Mouse (Mus musculus) A20 (cell line): Measurements from ENCODE around the gene Glis1.
"Not testable (repeated sequence)": the region's sequence is repeated elsewhere in the genome, so short reads cannot be mapped to it uniquely, and the experiment has no call there.

ENCODE experiments used
- DNase-seq: peaks from one replicate; pipeline ENCODE4 v3.0.0-alpha.2; 2011; ENCODE audit warnings: low read depth, low spot score

Gene Glis1

GRCm38 (mm10) chr4:107577146-107577839 lies 142.9 kb downstream of the Glis1 start:
- peak; percentile 5 for DNase-seq

DNA sequence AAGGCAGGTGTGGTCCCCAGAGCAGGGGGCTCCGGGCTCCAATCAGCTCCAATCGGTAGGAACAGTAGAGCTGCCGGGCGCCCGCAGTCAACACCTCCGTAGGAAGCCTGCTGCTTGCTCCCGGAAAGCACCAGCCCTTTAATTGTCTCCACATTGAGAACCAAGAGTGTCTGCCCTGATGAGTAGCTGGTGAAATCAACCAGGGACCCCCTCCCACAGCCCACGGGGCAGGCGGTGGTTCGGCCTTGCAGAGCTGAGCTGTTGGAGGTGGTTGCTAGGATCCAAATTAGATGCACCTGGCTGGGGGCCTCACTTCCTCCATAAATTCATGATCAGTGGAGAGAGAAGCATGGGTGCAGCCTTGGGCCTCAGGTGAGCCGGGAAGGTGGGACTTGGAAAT lies 146.5 kb downstream of the Glis1 start:
- DNase-seq: no peak

DNA sequence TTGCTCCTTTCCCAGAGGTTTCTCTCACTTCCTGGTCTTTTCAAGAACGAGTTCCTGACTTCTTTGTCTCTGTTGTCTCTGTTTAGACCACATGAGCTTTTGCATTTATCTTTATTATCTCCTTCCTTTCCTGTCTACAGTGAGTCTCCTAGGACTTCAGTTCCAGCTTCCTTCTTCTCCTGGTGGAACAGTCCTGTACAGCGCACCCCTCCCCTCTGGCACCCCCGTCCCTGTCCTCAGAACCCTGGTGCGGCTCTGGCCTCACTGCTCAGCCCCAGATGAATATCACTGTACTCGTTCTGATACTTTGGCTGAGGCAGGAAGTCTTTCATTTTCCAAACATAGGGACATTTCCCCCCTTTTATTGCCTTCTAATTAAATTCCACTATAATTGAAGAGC lies 152.0 kb downstream of the Glis1 start:
- no peak for DNase-seq

- DNase-seq: no peak
Observed at GRCm38 (mm10) chr4:107588637-107589036, 154.2 kb downstream of the Glis1 start.

DNA sequence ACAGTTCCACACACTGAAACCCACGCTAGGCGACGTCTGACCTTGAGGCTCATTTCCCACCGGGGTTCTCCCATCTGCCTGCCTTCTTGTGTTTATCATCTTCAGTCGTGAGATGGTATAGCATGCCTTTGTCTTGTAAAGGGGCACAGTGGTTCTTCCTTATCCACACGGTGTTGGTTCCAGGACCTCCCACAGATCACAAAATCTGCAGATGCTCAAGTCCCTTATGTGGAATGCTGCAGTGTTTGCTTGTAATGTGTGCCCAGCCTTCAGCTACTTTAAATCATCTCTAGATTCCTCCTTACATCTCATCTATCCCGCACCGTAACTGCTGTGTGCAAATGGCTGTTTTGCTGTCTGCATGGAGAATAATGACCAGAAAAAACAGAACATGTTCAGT lies 154.7 kb downstream of the Glis1 start:
- no peak for DNase-seq

DNA sequence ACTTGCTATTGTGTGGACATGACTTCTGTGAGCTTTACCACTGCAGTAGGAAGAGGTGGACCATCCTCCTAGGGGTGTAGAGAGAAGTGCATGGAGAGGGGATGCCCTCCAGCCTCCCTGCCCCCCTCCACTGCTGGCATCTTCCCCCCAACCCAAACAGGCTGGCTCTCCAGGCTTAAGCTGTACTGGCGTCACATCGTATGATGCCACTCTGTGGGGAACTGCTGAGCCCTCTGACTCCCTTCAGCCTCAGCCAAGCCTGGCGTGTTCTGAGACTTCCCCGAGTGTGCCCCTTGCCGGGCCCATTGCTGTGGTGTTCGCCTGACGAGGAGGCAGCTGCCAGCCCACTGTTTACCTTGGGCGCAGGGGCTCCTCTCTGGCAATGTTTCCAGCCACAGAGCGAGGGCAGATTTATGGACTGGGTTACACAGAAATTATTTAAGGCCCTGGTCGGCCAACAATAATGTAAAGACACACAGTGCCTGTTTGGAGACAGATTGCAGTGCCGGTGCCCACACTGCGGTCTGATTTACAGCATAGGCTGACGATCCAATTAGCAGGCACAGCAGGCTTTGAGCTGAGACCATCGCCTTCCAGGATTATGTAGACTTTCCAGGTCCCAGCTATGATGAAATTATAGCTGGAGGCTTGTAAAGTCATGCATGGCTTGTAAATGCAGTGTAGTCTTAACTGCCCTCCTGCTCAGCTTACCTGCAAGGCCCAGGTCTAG lies 156.6 kb downstream of the Glis1 start:
- DNase-seq: no peak

DNA sequence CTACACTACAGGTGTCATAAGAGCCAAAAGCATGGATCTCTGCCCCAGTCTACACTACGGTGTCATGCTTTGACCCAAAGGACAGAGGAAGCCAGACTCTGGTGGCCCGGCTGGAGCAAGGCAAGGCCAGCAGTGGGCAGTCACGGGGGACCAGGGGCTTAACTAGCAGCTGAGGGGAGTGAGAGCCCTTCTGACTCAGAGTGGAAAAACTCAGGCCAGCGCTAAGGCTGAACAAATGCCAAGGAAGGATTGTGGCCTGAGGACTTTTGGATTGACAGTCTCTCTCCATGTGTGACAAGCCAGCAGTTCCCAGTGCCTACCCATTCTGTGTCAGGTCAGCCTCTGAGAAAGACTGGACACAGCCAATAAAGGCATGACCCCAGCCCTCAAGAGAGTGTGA lies 159.0 kb downstream of the Glis1 start:
- DNase-seq: no peak

DNA sequence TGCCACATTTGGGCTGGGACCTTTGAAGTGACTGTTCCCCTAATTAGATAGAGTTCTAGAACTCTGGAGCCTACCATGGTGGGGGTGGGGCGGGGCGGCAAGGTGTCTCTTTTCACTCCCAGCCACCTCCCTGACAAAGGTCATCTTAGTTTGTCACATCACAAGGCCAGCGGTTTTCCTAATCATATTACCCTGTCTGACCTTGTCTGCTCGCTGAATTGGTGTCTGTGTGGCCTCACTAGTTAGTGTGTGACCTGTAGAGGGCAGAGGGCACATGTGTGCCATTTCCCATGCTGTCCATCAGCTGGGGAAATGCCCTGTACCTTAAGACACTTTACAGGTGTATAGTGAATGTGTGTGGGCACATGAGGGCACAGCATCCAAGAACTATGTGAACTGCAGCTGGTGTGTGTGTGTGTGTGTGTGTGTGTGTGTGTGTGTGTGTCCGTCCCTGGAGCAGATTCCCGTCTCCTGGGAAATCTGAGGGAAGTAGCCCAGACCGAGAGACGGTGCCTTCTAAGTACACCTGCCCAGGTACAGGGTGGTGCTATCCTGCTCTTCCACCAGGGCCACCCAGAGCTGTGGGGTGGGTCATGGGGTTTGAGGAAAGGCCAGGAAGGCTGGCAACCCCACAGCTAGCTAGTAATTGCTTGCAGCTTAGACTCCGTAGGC lies 163.0 kb downstream of the Glis1 start:
- no peak for DNase-seq

DNA sequence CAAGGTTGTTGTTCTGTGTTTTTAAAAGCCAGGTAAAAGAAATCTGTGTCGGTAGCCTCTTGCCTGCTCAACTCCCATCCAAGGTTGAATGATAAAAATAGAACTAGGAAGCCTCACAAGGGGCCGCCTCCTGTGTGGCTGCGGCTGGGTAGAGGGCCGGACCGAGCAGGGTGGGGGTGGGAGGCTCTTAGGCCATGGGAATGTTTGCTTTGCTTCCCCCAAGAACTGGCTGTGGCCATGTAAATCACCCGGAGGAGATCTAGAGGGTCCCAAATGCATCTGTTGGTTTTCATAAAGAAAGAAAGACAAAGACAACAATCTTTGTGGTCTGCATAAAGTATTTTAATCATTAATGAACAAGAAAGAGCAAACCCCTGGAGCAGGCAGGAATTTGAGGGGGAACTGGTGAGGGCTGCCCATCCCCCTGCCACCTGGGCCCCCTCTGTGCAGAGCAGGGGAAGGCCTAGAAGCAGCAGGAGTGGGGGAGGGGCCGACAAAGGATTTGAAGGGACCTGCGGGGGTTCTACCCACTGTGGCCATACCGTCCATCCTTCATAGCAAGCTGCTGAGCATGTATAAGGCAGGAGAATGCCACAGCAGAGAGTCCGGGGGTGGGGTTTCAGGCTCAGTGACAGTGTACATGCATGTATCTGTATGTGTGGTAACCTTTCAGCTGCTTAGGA lies 163.6 kb downstream of the Glis1 start:
- DNase-seq: no peak

- DNase-seq: not testable (repeated sequence)
Observed at GRCm38 (mm10) chr4:107598581-107598958, 164.2 kb downstream of the Glis1 start.

- no peak for DNase-seq
Observed at GRCm38 (mm10) chr4:107602284-107602683, 167.9 kb downstream of the Glis1 start.

DNA sequence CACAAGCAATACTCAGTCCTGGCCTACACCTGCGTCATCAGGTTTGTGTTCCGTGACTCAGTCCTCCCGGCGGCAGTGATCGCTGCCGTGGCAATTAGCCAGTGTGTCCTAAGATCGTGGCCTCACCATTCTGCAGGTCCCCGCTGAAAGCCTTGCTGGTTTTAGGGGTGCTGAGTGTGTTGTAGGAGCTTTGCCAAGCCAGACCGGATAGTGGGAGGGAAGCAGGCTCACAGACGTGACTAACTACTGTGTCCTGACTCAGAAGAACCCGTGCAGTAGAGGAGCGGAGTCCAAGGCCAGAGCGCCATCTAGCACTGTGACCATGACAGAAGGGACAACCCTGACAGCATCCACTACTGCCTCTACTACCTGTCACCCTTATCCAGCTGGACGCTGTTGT lies 168.4 kb downstream of the Glis1 start:
- DNase-seq: no peak

GRCm38 (mm10) chr4:107603208-107603607 lies 168.8 kb downstream of the Glis1 start:
- no peak for DNase-seq

- DNase-seq: peak; percentile 15
Observed at GRCm38 (mm10) chr4:107605964-107606602, 171.7 kb downstream of the Glis1 start.

DNA sequence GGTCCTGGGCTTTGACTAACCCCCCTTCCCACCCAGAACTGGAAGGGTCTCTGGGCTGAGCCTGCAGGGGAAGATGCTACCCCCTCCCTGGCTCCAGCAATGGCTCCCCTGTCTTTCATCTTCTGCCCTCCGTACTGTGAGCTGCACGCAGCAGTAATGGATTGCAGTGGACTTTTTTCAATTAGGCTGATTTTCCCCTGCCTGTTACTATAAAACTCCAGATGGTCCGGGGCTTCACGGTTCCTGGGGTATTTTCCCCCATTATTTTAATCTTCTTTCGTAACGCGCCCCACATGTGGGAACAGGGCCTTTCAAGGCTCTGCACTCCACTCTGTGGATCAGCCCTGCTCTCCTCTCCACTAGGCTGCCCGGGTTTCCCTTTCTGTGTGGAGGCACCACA lies 175.4 kb downstream of the Glis1 start:
- DNase-seq: no peak

GRCm38 (mm10) chr4:107611888-107612650 lies 177.7 kb downstream of the Glis1 start:
- no peak for DNase-seq

- peak; percentile 39 for DNase-seq
Observed at GRCm38 (mm10) chr4:107617596-107618230, 183.3 kb downstream of the Glis1 start.

DNA sequence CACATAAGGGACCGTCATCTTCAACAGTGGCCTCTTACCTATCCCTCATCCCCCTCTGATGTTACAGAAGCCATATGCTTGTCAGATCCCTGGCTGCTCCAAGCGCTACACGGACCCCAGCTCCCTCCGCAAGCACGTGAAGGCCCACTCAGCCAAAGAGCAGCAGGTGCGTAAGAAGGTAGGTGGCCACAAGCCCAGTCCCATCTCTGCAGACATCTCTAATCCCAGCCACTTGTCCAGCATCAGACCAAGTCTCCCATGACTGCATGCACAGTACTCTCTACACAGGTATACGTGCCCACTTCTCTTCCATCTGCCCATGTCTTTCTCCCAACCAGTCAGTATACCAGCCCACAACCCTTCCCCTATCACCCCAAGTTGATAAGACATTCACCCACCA lies 185.1 kb downstream of the Glis1 start:
- DNase-seq: no peak

GRCm38 (mm10) chr4:107621366-107621765 lies 187.0 kb downstream of the Glis1 start:
- no peak for DNase-seq

- no peak for DNase-seq
Observed at GRCm38 (mm10) chr4:107622296-107622695, 187.9 kb downstream of the Glis1 start.
